Mouse (Mus musculus) ES-E14 (cell line): ENCODE data around the gene Ranbp10.

ENCODE experiments used
- CHD2 ChIP-seq: IDR thresholded peaks from 2 replicates; pipeline ENCODE4 v1.6.1; 2014; ENCODE audit warnings: mild to moderate bottlenecking, low read depth, low read length, inconsistent platforms
- HCFC1 ChIP-seq: IDR thresholded peaks from 2 replicates; pipeline ENCODE4 v1.6.1; 2012; ENCODE audit warnings: low read length, inconsistent platforms, borderline replicate concordance; ENCODE audit not compliant: insufficient read depth
- MAFK ChIP-seq: IDR thresholded peaks from 2 replicates; pipeline ENCODE4 v1.6.1; 2014; ENCODE audit warnings: mild to moderate bottlenecking, low read depth, low read length, inconsistent platforms; ENCODE audit not compliant: insufficient read depth
- ZC3H11A ChIP-seq: IDR thresholded peaks from 2 replicates; pipeline ENCODE4 v1.6.1; 2012; ENCODE audit warnings: low read depth, mild to moderate bottlenecking, inconsistent platforms, low read length, borderline replicate concordance

DNA sequence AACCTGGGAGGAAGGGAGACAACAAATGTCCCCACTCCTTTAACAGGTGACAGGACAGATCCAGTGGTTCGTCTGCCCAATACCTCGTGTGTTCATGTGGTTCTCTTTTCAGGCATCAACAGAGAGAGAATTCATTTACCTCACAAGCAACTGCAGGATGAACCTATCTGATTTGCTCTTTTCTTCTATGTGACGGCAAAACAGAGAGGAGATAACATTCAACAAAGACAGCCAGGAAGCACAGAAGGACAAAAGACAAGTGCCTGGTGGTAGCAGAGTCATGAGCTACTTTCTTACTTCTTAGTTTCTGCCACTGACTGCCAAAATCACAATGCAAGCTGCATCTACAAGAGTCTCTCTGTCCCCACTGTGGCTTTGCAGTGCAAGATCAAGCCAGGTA is 15.6 kb downstream of the Ranbp10 start:
- TF ChIP-seq MAFK, result no peak
- no peak for TF ChIP-seq ZC3H11A
- TF ChIP-seq CHD2, result no peak
- TF ChIP-seq HCFC1, result no peak
